Mouse (Mus musculus) kidney, postnatal 4 days (tissue): ENCODE measurements around the gene Efhd1.
A peak's percentile ranks its signal among the peaks of the same experiment; 100 is the strongest.

Source experiments
- DNase-seq, 2 experiments: peaks; one replicate each; pipeline ENCODE4 v3.0.0; 2021; ENCODE audit warnings: mixed read lengths in 2 of 2

The Efhd1 gene

GRCm38 (mm10) chr1:87264134-87265006 is at the start of gene Efhd1:
Gene Efhd1 (plus strand): TSS chr1:87264363.
- peak; percentile 68 to 76 for DNase-seq

GRCm38 (mm10) chr1:87214748-87215147 is 49.4 kb upstream of the Efhd1 start:
- no peak for DNase-seq

- no peak for DNase-seq
Measured at GRCm38 (mm10) chr1:87217938-87218337, 46.2 kb upstream of the Efhd1 start.

GRCm38 (mm10) chr1:87225739-87226138 is 38.4 kb upstream of the Efhd1 start:
- DNase-seq: no peak

GRCm38 (mm10) chr1:87226409-87227159 is 37.6 kb upstream of the Efhd1 start:
- no peak for DNase-seq

GRCm38 (mm10) chr1:87227160-87227550 is 37.0 kb upstream of the Efhd1 start:
- no peak for DNase-seq

- no peak for DNase-seq
Measured at GRCm38 (mm10) chr1:87230606-87231005, 33.6 kb upstream of the Efhd1 start.

GRCm38 (mm10) chr1:87232197-87232596 is 32.0 kb upstream of the Efhd1 start:
- peak; percentile 20 to 28 for DNase-seq

GRCm38 (mm10) chr1:87239056-87239455 is 25.1 kb upstream of the Efhd1 start:
- DNase-seq: peak in 1 of 2 experiments; percentile 22

GRCm38 (mm10) chr1:87243021-87243420 is 21.1 kb upstream of the Efhd1 start:
- no peak for DNase-seq

- no peak for DNase-seq
Measured at GRCm38 (mm10) chr1:87245430-87245829, 18.7 kb upstream of the Efhd1 start.

GRCm38 (mm10) chr1:87245929-87246815 is 18.0 kb upstream of the Efhd1 start:
- DNase-seq: peak; percentile 88 to 90

GRCm38 (mm10) chr1:87252040-87252609 is 12.0 kb upstream of the Efhd1 start:
- DNase-seq: no peak

GRCm38 (mm10) chr1:87255173-87255572 is 9.0 kb upstream of the Efhd1 start:
- no peak for DNase-seq

- DNase-seq: no peak
Measured at GRCm38 (mm10) chr1:87257691-87258090, 6.5 kb upstream of the Efhd1 start.

- DNase-seq: peak; percentile 43 to 66
Measured at GRCm38 (mm10) chr1:87258484-87258883, 5.7 kb upstream of the Efhd1 start.

GRCm38 (mm10) chr1:87259316-87259715 is 4.8 kb upstream of the Efhd1 start:
- no peak for DNase-seq

- DNase-seq: no peak
Measured at GRCm38 (mm10) chr1:87263257-87263656, 906 bp upstream of the Efhd1 start.

- no peak for DNase-seq
Measured at GRCm38 (mm10) chr1:87263796-87264133, 398 bp upstream of the Efhd1 start.

- DNase-seq: peak in 1 of 2 experiments; percentile 27
Measured at GRCm38 (mm10) chr1:87265200-87265599, 1.0 kb downstream of the Efhd1 start.

GRCm38 (mm10) chr1:87266296-87267090 is 2.3 kb downstream of the Efhd1 start:
- no peak for DNase-seq

- DNase-seq: no peak
Measured at GRCm38 (mm10) chr1:87270204-87270603, 6.0 kb downstream of the Efhd1 start.
